In the genomic region with DNA sequence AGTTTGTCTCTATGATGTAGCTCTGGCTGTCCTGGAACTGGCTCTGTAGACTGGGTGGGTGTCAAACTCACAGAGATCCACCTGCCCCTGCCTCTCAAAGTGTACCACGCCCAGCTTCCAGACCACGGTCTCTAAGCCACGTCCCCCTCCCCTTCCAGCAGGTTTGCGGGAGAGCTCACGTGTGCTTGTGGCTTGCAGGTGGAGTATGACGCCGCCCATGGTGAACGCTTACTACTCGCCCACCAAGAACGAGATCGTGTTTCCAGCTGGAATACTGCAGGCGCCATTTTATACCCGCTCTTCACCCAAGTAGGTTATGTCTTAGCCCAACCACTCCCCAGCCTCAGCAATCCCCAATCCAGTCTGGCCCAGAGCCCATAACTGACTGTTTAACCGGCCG, we compare ENCODE assay signal across 19 mouse cellular contexts. TPM values are rescaled to one million over a fixed set of nuclear protein-coding genes. Genes with fewer than 3 reads are reported as not detected.
DNase-seq lines count a peak whose midpoint lies in the region; TF ChIP-seq lines count a peak whose summit lies in the region.
"Had no signal": no experiment of that assay in that cellular context is flagged by ENCODE, and none has a peak within 500 bp of the region (broad histone marks: within the 10 kb centered on the region; RNA-seq: fewer than 3 reads in every experiment).

No protein-coding gene starts in this region.

- H3K4me3 ChIP-seq in gastrocnemius, adult 2 months, result no peak overlapping the region
- no peak overlapping the region for H3K4me3 ChIP-seq in heart, adult 2 months
- H3K4me3 ChIP-seq in C2C12 (ENCODE audit: insufficient read depth, poor library complexity, severe bottlenecking), result no peak overlapping the region

- TF ChIP-seq CTCF in gastrocnemius, adult 2 months (IDR thresholded peaks at IDR 0.05), result no peak
- no peak for TF ChIP-seq CTCF in heart, adult 2 months (IDR thresholded peaks at IDR 0.05)
- no peak for TF ChIP-seq CTCF in C2C12 (IDR thresholded peaks at IDR 0.05; ENCODE audit: control insufficient read depth, insufficient read depth, insufficient read length)

- TF ChIP-seq EP300 in heart, adult 2 months (IDR thresholded peaks at IDR 0.05; ENCODE audit: insufficient read depth, low read depth, low read length), result no peak

- no peak for TF ChIP-seq POLR2A in heart, adult 2 months (IDR thresholded peaks at IDR 0.05; ENCODE audit: insufficient read depth, low read depth, low read length)

- intact Hi-C loops in gastrocnemius, adult 2 months (cut with DNase I), result no loop called here
- intact Hi-C loops in heart, adult 2 months (cut with DNase I), result no loop called here

- H3ac ChIP-seq in C2C12 (ENCODE audit: control insufficient read depth, insufficient read length, low read depth), result no peak overlapping the region

- H3K79me2 ChIP-seq in heart, adult 2 months (replicated peaks; ENCODE audit: control insufficient read depth, insufficient read depth, low read length), result no peaks in the 10 kb centered on the region
- H3K79me2 ChIP-seq in C2C12 (ENCODE audit: control insufficient read depth, insufficient read depth), result no peaks in the 10 kb centered on the region

- H3K79me3 ChIP-seq in C2C12 (ENCODE audit: low read depth), result no peaks in the 10 kb centered on the region

- WGBS in heart, adult 2 months, result 94% methylated on average over 15 of the region's 15 CpGs

- H3K27me3 ChIP-seq in heart, adult 2 months (ENCODE audit: control insufficient read depth, insufficient read depth, low read length), result no peaks in the 10 kb centered on the region
- no peaks in the 10 kb centered on the region for H3K27me3 ChIP-seq in C2C12 (ENCODE audit: control insufficient read depth, insufficient read depth, insufficient read length)
- H3K27me3 ChIP-seq: Patski had no signal

- DNase-seq in gastrocnemius, adult 2 months, result peak; percentile 21
- no peak for DNase-seq in gastrocnemius, postnatal 4 days (ENCODE audit: low spot score in 2 of 2)
- DNase-seq in heart, adult 11 months, result peak; percentile 91
- DNase-seq in heart, adult 2 months, result no peak
- DNase-seq in right cerebral cortex, postnatal 4 days, result no peak
- DNase-seq: adrenal gland, adult 2 months; adrenal gland, adult 8-10 months; adrenal gland, postnatal 10 days; adrenal gland, postnatal 14 days; adrenal gland, postnatal 25 days; adrenal gland, postnatal 36 days; B cell, adult 2 months; cerebellum, adult 11 months; cerebellum, adult 11-12 months; cerebellum, adult 18-20 months; cerebellum, adult 2 months had no signal

- H3K27ac ChIP-seq in gastrocnemius, adult 2 months, result peak overlapping the region; percentile 31; the same call in 1 of the 2 replicates
- no peak overlapping the region for H3K27ac ChIP-seq in heart, adult 2 months

- H3K9ac ChIP-seq in heart, adult 2 months (ENCODE audit: low read depth, low read length), result no peak overlapping the region

- H3K4me1 ChIP-seq in heart, adult 2 months (ENCODE audit: control insufficient read depth, insufficient read depth, low read length), result no peaks in the 10 kb centered on the region

- H3K36me3 ChIP-seq in heart, adult 2 months (ENCODE audit: control insufficient read depth, insufficient read depth, low read length), result peaks cover 3% of the 10 kb centered on the region; the same call in 1 of the 2 replicates
- peaks cover 28% of the 10 kb centered on the region for H3K36me3 ChIP-seq in C2C12 (ENCODE audit: control insufficient read depth, insufficient read depth)
- H3K36me3 ChIP-seq: G1E had no signal

TF ChIP-seq in C2C12, 6 proteins besides CTCF, POLR2A, EP300 and RAD21:
- TF ChIP-seq MAX (IDR thresholded peaks at IDR 0.05) (no peak), MYOD1 (IDR thresholded peaks at IDR 0.05; ENCODE audit: control insufficient read depth, insufficient read length, low read depth) (peak; percentile 43), MYOG (IDR thresholded peaks at IDR 0.05; ENCODE audit: control insufficient read depth, extremely low read depth, insufficient read length) (no peak), CEBPB (IDR thresholded peaks at IDR 0.05; ENCODE audit: low read depth) (no peak), FOSL1 (IDR thresholded peaks at IDR 0.05; ENCODE audit: insufficient read depth, low read length, poor library complexity, severe bottlenecking) (no peak)

RNA-seq across cellular contexts. Expression of gene Eif4g3, which starts 36.6 kb away (rescaled TPM):
- 100 to 1,000 TPM; 108 to 145 TPM for total RNA-seq in gastrocnemius, adult 2 months (2021)
- total RNA-seq in gastrocnemius, postnatal 4 days (2021), result 100 to 1,000 TPM in 1 of 2 experiments, 10 to 100 TPM in 1; 90.3 to 107 TPM
- 10 to 100 TPM; 39.7 to 43.7 TPM for total RNA-seq in heart, adult 2 months (2021)
- polyA plus RNA-seq in heart, adult 2 months (2012; rRNA removed), result 24.8 and 29.1 TPM in 2 replicates
- polyA plus RNA-seq in C2C12 (2012; fragmentation: generic; extraction: Trizol), result 24.3 TPM

Comparison
In these comparisons a context has a peak if more than half of its experiments do, and no peak if none do; other contexts are left out.
1. DNase-seq: peak in gastrocnemius, adult 2 months (single experiment) and heart, adult 11 months (single experiment); none in gastrocnemius, postnatal 4 days (0 of 2), heart, adult 2 months (0 of 2) and right cerebral cortex, postnatal 4 days (single experiment).